Mouse (Mus musculus) thymus, adult 2 months (tissue): ENCODE measurements around the gene Myf6. TPM values are rescaled to one million over a fixed set of nuclear protein-coding genes. Genes with fewer than 3 reads are reported as not detected.

Experiments used
- DNase-seq: peaks from one replicate; pipeline ENCODE4 v3.0.0; 2021
- H3K27ac ChIP-seq: fragments of 200-500 bp; 2 replicates; pipeline ENCODE4 v1.5.1; 2012; ENCODE audit warnings: low read length, control low read depth; ENCODE audit not compliant: control insufficient read depth, insufficient read depth
- H3K27me3 ChIP-seq: fragments of 200-500 bp; 2 replicates; pipeline ENCODE4 v1.6.1; 2012; ENCODE audit warnings: mild to moderate bottlenecking, low read length, moderate library complexity, mixed read lengths; ENCODE audit not compliant: control insufficient read depth, insufficient read depth
- H3K36me3 ChIP-seq: fragments of 200-500 bp; 2 replicates; pipeline ENCODE4 v1.6.1; 2012; ENCODE audit warnings: mild to moderate bottlenecking, low read length, moderate library complexity; ENCODE audit not compliant: control insufficient read depth, insufficient read depth
- H3K4me1 ChIP-seq: fragments of 200-500 bp; replicated peaks from 2 replicates; pipeline ENCODE4 v1.6.1; 2012; ENCODE audit warnings: low read length; ENCODE audit not compliant: control insufficient read depth, insufficient read depth
- H3K4me3 ChIP-seq: fragments of 200-500 bp; 2 replicates; pipeline ENCODE4 v1.5.1; 2012; ENCODE audit warnings: mild to moderate bottlenecking, low read length, control low read depth, moderate library complexity; ENCODE audit not compliant: control insufficient read depth, insufficient read depth
- CTCF ChIP-seq: fragments of 200-500 bp; IDR thresholded peaks from 2 replicates; pipeline ENCODE4 v1.5.1; 2012; ENCODE audit warnings: mild to moderate bottlenecking, control low read depth, low read length, moderate library complexity, borderline replicate concordance; ENCODE audit not compliant: control insufficient read depth, poor library complexity, insufficient read depth; ENCODE audit errors: extremely low read depth
- POLR2A ChIP-seq: fragments of 200-500 bp; IDR thresholded peaks from 2 replicates; pipeline ENCODE4 v1.6.1; 2012; ENCODE audit warnings: mild to moderate bottlenecking, low read length, control low read depth, moderate library complexity; ENCODE audit not compliant: control insufficient read depth, poor library complexity, insufficient read depth; ENCODE audit errors: extremely low read depth
- WGBS: fragments of 180-500 bp; shearing (Covaris S2); methylation state at CpG from one replicate; pipeline ENCODE4 v1.1.7; 2018; 5-methylcytosine and 5-hydroxymethylcytosine counted together
- polyA plus RNA-seq: library from polyadenylated mRNA; depleted of rRNA; stranded (reverse); fragments of >200 nt; gene quantifications from 2 replicates; pipeline ENCODE4 v1.2.3, GENCODE M21; 2012; rRNA removed

Myf6 gene
- not detected in 2 replicates for polyA plus RNA-seq

- 94% methylated on average over 6 of the region's 6 CpGs for WGBS
- TF ChIP-seq CTCF (no peak), POLR2A (no peak)
- no peaks in the 10 kb centered on the region for H3K27me3 ChIP-seq
- no peak for DNase-seq
- no peak within 1 kb of the TSS for H3K4me3 ChIP-seq
- H3K27ac ChIP-seq, result no peak within 1 kb of the TSS
- no peaks in the 10 kb centered on the region for H3K4me1 ChIP-seq
- H3K36me3 ChIP-seq, result no peaks in the 10 kb centered on the region
Observed at GRCm38 (mm10) chr10:107494568-107494967, at the start of gene Myf6. TSS of gene Myf6 (minus strand) at chr10:107494737.

- no peaks in the 10 kb centered on the region for H3K36me3 ChIP-seq
- WGBS, result 80% methylated on average over 1 of the region's 1 CpGs
- no peak overlapping the region for H3K27ac ChIP-seq
- H3K27me3 ChIP-seq, result no peaks in the 10 kb centered on the region
- no peak for TF ChIP-seq CTCF
- TF ChIP-seq POLR2A, result no peak
- DNase-seq, result no peak
- no peak overlapping the region for H3K4me3 ChIP-seq
- H3K4me1 ChIP-seq, result no peaks in the 10 kb centered on the region
Observed at GRCm38 (mm10) chr10:107543026-107543425, 48.5 kb upstream of the Myf6 start.

- H3K4me1 ChIP-seq, result no peaks in the 10 kb centered on the region
- no peaks in the 10 kb centered on the region for H3K27me3 ChIP-seq
- H3K27ac ChIP-seq, result no peak overlapping the region
- DNase-seq, result no peak
- 79% methylated on average over 1 of the region's 1 CpGs for WGBS
- no peaks in the 10 kb centered on the region for H3K36me3 ChIP-seq
- TF ChIP-seq POLR2A, result no peak
- no peak for TF ChIP-seq CTCF
- no peak overlapping the region for H3K4me3 ChIP-seq
Observed at GRCm38 (mm10) chr10:107528758-107529157, 34.2 kb upstream of the Myf6 start.

- Histone ChIP-seq H3K27ac (no peak overlapping the region), H3K36me3 (no peaks in the 10 kb centered on the region), H3K4me1 (no peaks in the 10 kb centered on the region), H3K27me3 (no peaks in the 10 kb centered on the region), H3K4me3 (no peak overlapping the region)
- no peak for DNase-seq
- TF ChIP-seq CTCF, result no peak
- TF ChIP-seq POLR2A, result no peak
- WGBS, result 80% methylated on average over 5 of the region's 5 CpGs
Observed at GRCm38 (mm10) chr10:107519216-107519615, 24.7 kb upstream of the Myf6 start.

GRCm38 (mm10) chr10:107516641-107517040 is 22.1 kb upstream of the Myf6 start:
- DNase-seq, result no peak
- H3K4me3 ChIP-seq, result no peak overlapping the region
- no peaks in the 10 kb centered on the region for H3K36me3 ChIP-seq
- no peak for TF ChIP-seq CTCF
- TF ChIP-seq POLR2A, result no peak
- H3K27ac ChIP-seq, result no peak overlapping the region
- no peaks in the 10 kb centered on the region for H3K27me3 ChIP-seq
- WGBS, result 88% methylated on average over 7 of the region's 7 CpGs
- H3K4me1 ChIP-seq, result no peaks in the 10 kb centered on the region

- Histone ChIP-seq H3K4me1 (no peaks in the 10 kb centered on the region), H3K27ac (no peak overlapping the region), H3K27me3 (no peaks in the 10 kb centered on the region), H3K36me3 (no peaks in the 10 kb centered on the region), H3K4me3 (no peak overlapping the region)
- whole genome bisulfite sequencing, result 92% methylated on average over 7 of the region's 7 CpGs
- TF ChIP-seq POLR2A (no peak), CTCF (no peak)
- no peak for DNase-seq
Observed at GRCm38 (mm10) chr10:107514735-107515134, 20.2 kb upstream of the Myf6 start.

- 90% methylated on average over 2 of the region's 2 CpGs for whole genome bisulfite sequencing
- no peak overlapping the region for H3K27ac ChIP-seq
- H3K36me3 ChIP-seq, result no peaks in the 10 kb centered on the region
- no peak overlapping the region for H3K4me3 ChIP-seq
- no peak for TF ChIP-seq CTCF
- no peak for DNase-seq
- no peaks in the 10 kb centered on the region for H3K4me1 ChIP-seq
- H3K27me3 ChIP-seq, result no peaks in the 10 kb centered on the region
Observed at GRCm38 (mm10) chr10:107506397-107506796, 11.9 kb upstream of the Myf6 start.
